Mouse (Mus musculus) urinary bladder, postnatal 25 days (tissue): Measurements from ENCODE around the gene Rgs16.

Source experiments
- DNase-seq: peaks from one replicate; pipeline ENCODE4 v3.0.0; 2022; ENCODE audit warnings: low spot score

The Rgs16 gene

DNA sequence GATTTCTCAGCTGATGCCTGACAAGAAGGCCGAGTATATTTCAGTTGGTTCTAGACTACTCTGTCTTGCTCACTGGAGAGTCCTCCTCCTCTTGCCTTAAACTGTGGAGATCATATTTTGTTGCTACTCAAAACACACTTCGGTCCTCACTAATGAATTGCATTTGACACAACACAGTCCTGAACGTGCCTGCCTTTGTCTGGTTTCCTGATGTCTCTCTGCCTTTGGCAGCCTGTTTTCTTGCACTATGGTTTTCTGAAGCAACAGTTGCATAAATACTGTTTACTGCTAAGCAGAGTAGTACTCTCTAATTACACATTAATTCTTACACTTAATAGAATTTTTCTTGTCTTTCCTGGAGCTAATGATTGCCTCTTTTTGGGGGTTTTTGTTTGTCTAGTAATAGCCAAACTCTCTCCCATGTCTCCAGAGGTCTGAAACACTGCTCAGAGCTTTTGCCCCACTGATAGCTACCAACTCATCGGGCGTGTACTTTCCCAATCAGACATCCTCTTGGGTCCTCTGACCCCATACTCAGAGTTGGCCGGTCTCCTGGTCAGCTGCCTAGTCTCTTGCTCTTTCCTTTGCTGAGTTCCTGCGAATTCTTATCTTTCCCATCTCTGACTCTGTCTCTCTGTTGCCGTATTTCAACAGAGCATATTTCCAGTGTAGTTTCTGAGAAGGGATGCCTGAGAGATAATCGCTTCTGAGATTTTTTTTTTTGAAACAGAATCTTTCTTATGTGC, 18.4 kb upstream of the Rgs16 start:
- DNase-seq: no peak

GRCm38 (mm10) chr1:153723426-153723825, 16.7 kb upstream of the Rgs16 start:
- DNase-seq: no peak

DNA sequence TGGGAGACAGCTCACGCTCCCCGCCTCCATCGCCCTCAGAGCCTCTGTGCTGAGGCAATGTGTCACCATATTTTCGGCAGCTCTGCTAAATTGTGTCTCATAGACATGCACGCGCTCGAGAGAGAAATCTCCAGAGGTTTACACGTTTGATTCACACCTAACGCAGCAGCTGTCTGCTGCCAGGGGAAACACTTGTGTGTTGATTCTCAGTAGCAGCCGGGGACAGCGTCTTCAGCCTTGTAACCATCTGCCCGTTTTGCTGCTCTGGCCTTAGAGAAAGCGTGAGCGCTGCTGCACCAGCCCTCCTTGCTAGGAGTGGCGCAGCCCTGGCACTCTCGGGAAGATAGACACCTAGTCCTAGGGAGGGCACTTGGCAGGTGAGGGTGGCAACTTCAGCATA, 13.5 kb upstream of the Rgs16 start:
- no peak for DNase-seq

- no peak for DNase-seq
These were observed 10.3 kb upstream of the Rgs16 start for GRCm38 (mm10) chr1:153729806-153730205.

GRCm38 (mm10) chr1:153730671-153731070, 9.5 kb upstream of the Rgs16 start:
- DNase-seq: no peak

- DNase-seq: no peak
These were observed 7.0 kb upstream of the Rgs16 start for GRCm38 (mm10) chr1:153733181-153733580.

DNA sequence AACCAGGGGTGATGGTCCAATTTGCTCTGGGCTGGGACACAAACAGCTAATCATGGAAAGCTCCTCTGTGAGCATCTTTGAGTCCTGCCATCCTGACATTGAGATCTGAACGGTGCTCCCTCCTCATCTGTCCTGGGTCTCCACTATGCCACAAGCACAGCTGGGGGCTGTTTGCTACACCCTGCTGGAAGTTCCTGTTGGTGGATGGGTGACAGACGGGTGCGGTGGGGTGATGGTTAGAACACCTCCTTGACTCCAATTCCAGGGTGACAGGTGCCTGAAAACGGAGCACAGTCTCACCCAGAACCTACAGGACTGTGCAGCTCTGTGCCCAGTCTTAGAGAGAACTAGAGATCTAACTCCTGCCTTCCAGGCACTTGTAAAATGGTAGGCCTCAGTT, 5.3 kb upstream of the Rgs16 start:
- DNase-seq: no peak

- no peak for DNase-seq
These were observed 4.1 kb upstream of the Rgs16 start for GRCm38 (mm10) chr1:153736096-153736495.

- DNase-seq: no peak
These were observed 2.8 kb upstream of the Rgs16 start for GRCm38 (mm10) chr1:153737101-153738085.

DNA sequence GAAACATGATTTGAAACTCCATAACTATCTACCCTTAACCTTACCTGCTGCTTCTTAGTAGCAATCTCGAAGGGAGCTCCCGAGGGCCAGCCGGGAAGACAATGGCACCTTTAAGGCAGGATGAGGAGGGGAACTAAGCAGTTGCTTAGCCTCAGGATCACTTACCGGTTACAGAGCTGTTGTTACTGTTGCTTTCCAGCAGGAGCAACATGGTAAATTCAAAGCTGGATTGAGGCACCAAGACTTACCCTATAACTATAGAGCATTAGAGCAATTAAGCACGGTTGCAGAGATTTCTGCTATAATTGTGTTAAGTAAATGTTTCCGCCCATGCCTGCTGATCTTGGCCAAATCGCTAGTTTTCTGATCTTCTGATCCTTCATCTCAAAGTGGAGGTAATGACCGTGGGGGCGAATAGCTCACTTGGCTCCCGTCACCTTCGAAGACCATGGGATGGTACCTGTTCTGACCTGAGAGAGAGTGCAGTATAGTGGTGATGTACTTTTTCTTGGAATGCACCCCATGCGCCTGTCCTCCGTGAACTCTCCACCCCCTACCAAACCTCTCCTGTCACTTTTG, 623 bp upstream of the Rgs16 start:
- no peak for DNase-seq

DNA sequence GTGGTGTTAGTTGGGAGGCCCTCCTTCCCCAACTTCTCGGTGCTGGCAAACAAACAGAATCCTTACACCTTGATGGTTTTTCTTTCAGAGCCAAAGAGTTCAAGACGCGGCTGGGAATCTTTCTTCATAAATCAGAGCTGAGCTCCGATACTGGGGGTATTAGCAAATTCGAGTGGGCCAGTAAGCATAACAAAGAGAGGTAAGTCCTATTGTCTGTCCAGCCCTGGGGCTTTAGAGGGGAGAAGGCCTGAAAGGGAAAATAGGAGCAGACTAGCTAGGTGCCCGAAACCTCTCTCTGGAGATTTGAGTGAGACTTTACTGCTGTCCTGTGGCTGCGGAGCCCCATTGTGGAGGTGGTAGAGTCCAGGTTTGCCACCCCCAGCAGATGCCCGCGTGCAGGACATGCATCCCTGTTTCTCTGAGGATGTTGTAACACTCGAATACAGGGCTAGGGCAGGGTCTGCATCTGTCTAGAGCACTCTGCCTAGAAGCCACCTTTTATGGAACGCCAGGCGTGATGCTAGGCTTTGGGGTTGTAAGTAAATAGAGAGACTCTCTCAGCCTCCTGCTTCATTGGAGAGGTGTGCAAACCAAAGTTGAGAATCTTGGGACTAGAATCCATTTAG, 739 bp downstream of the Rgs16 start:
- no peak for DNase-seq

GRCm38 (mm10) chr1:153741551-153742316, 1.6 kb downstream of the Rgs16 start:
- no peak for DNase-seq

- DNase-seq: peak; percentile 83
These were observed 2.4 kb downstream of the Rgs16 start for GRCm38 (mm10) chr1:153742374-153743155.

DNA sequence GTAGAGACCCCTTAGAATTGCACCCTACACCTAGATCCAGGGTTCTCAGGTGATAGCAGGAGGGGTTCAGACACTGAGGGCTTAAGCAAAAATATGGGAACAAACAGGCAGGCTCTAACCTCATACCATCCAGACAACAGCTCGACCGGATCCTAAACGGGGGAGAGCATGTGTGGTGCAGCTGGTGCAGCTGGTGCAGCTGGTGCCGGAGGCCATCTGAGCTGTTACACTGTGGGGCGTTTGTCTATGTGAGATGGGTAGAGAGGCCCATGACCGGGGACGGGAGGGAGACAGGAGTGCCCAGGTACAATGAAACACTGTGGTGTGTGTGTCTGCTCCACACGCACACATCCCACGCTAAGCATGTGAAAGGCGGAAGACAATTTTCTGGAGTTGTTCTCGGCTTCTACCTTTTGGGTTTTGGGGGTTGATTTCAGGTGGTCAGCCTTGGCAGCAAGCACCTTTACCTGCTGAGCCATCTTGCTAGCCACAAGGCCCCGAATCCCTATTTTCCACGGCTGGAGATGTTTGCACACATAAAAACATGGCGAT, 6.0 kb downstream of the Rgs16 start:
- no peak for DNase-seq

GRCm38 (mm10) chr1:153746728-153747127, 6.6 kb downstream of the Rgs16 start:
- peak; percentile 72 for DNase-seq

DNA sequence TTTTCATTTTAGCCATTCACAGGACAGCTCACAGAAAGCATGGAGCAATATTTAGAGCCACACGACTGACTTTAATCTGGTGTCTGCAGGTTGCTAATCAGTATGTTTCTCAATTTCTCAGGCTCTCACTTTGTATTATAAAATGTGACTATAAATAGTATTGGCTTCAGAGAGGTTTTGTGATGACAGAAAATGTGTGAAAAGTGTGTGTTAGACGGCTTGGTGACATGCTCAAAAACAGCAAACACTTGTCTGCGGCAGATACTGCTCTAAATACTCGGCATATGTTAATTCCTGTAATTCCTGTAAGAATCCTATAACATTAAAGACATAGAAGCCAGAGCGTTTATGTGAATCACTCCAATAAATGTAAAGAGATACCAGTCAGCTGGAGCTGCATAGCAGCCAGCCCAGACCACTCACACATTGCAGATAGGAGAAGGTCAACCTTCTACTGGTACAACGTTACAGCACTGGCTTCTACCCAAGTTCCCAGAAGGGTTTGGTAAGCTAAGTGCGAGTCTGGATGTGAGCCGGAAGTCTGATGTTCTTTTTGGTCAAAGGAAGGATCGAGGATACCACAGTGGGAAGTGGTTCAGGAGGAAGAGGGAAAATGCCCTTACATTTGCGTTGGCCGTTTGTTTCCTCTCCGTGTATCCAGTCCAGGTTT, 7.8 kb downstream of the Rgs16 start:
- DNase-seq: no peak

DNA sequence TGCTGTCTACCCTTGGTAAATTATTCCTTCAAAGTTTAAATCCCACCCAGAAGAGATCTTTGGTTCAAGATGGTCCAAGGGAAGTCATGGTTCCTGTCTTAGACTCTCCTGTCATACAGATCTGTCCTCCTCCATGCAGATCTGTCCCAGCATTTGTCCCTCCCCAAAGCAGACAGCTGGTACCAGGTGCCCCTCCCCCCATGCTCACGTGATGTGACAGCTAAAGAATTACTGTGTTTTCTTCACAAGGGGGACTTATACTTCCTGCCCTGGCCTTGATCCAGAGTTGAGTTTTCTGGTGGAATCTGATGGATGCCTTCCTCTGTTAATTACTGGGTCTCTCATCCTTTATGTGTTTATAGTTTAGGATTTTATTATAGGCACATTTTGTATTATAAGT, 8.4 kb downstream of the Rgs16 start:
- no peak for DNase-seq

- peak; percentile 62 for DNase-seq
These were observed 9.2 kb downstream of the Rgs16 start, which contains the start of gene Rnasel for GRCm38 (mm10) chr1:153749211-153749801. Gene Rnasel, plus strand, starts transcription at chr1:153749426.

- DNase-seq: no peak
These were observed 9.9 kb downstream of the Rgs16 start for GRCm38 (mm10) chr1:153750054-153750453.
